Mouse (Mus musculus): ENCODE results near the gene Btbd3.

- TF ChIP-seq CTCF (IDR thresholded peaks at IDR 0.05; ENCODE audit: low read depth) = no peak
- TF ChIP-seq EP300 (optimal IDR thresholded peaks at IDR 0.05) = no peak
Measured at GRCm38 (mm10) chr2:138431991-138432390, 175.6 kb downstream of the Btbd3 start.
